Mouse (Mus musculus): ENCODE measurements around the gene Rpl35. TPM values are rescaled to one million over a fixed set of nuclear protein-coding genes. Genes with fewer than 3 reads are reported as not detected.

The Rpl35 gene
- polyA plus RNA-seq, 1 experiment from 2014 or later: 1,011 TPM

DNA sequence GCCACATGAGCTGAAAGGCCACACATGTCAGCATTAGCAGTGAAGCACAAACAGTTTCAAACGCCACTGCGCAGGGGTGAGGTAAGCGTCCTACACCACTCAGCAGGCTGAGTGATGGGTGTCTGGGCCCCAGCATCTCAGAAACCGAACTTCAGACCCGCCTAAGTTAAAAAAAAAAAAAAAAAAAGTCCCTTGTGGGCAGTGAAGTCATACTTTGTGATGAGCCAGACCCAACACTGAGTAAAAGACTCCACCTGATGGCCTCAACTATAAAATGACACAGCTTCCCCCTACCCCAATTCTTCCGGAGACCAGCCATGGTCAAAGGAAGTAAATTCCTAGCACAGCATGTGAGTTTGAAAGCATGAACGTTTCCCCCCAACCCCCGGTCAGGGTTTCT is 2.3 kb downstream of the Rpl35 start:
- Histone ChIP-seq H3K4me3 (ENCODE audit: low read depth, low read length) (peak overlapping the region; percentile 77), H3K27ac (ENCODE audit: low read depth, low read length) (no peak overlapping the region), H3K4me1 (replicated peaks; ENCODE audit: control insufficient read depth, insufficient read depth, low read length) (peaks cover 17% of the 10 kb centered on the region), H3K27me3 (ENCODE audit: control insufficient read depth, insufficient read depth, low read length) (no peaks in the 10 kb centered on the region), H3K9me3 (ENCODE audit: control insufficient read depth, low read length) (no peaks in the 10 kb centered on the region), H3K4me2 (ENCODE audit: low read depth, low read length, severe bottlenecking) (peak overlapping the region; percentile 75), H3K9ac (ENCODE audit: low read length) (no peak overlapping the region; the same call in 1 of the 2 replicates), H3K36me3 (ENCODE audit: control insufficient read depth, insufficient read depth, low read length) (peaks cover 21% of the 10 kb centered on the region)
- DNase-seq (ENCODE audit: low spot score) (no peak), ATAC-seq (replicated peaks; ENCODE audit: low FRiP score) (no peak)
- 57% methylated on average over 8 of the region's 8 CpGs for WGBS

DNA sequence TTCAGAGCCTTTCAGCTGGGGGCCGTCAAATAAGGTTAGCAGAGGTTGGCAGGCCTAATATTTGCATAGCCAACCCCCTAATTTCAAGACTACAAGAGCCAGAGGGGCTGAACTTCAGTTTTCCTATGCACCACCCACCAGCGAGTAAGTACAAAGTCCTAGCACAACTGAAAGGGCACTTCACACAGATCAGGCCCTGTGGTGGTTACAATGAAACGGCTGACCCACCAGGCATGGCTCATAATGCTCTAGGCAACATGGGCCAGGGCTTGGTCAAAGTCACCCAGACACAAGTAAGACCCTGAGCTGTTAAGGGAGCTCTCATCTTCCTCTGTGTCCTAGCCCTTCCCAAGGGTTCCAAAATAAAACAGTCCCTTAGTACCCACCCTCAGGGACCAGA is 3.6 kb downstream of the Rpl35 start:
- Histone ChIP-seq H3K27ac (ENCODE audit: low read depth, low read length) (no peak overlapping the region), H3K4me2 (ENCODE audit: low read depth, low read length, severe bottlenecking) (no peak overlapping the region), H3K9me3 (ENCODE audit: control insufficient read depth, low read length) (no peaks in the 10 kb centered on the region), H3K36me3 (ENCODE audit: control insufficient read depth, insufficient read depth, low read length) (peaks cover 21% of the 10 kb centered on the region), H3K4me1 (replicated peaks; ENCODE audit: control insufficient read depth, insufficient read depth, low read length) (peaks cover 13% of the 10 kb centered on the region), H3K9ac (ENCODE audit: low read length) (no peak overlapping the region), H3K27me3 (ENCODE audit: control insufficient read depth, insufficient read depth, low read length) (no peaks in the 10 kb centered on the region), H3K4me3 (ENCODE audit: low read depth, low read length) (no peak overlapping the region)
- 81% methylated on average over 3 of the region's 3 CpGs for WGBS
- no peak for ATAC-seq (replicated peaks; ENCODE audit: low FRiP score)
- no peak for DNase-seq (ENCODE audit: low spot score)

DNA sequence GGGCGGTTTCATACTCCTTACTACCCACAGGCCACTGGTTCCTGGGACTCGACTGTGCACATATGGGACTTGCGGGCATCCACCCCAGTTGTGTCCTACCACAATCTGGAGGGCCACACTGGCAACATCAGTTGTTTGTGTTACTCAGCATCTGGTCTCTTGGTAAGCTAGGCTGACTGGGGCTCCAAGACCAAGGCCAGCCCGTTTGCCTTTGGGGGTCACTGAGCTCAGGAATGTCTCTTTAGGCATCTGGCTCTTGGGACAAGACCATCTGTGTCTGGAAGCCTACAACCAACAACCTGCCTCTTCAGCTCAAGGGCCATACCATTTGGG is 4.9 kb downstream of the Rpl35 start:
- no peak overlapping the region for H3K27ac ChIP-seq (ENCODE audit: low read depth, low read length)
- no peak overlapping the region for H3K9ac ChIP-seq (ENCODE audit: low read length)
- peaks cover 13% of the 10 kb centered on the region for H3K4me1 ChIP-seq (replicated peaks; ENCODE audit: control insufficient read depth, insufficient read depth, low read length)
- H3K27me3 ChIP-seq (ENCODE audit: control insufficient read depth, insufficient read depth, low read length): no peaks in the 10 kb centered on the region
- H3K9me3 ChIP-seq (ENCODE audit: control insufficient read depth, low read length): no peaks in the 10 kb centered on the region
- H3K4me3 ChIP-seq (ENCODE audit: low read depth, low read length): no peak overlapping the region
- no peak for DNase-seq (ENCODE audit: low spot score)
- 79% methylated on average over 4 of the region's 4 CpGs for WGBS
- no peak for ATAC-seq (replicated peaks; ENCODE audit: low FRiP score)
- no peak overlapping the region for H3K4me2 ChIP-seq (ENCODE audit: low read depth, low read length, severe bottlenecking)
- H3K36me3 ChIP-seq (ENCODE audit: control insufficient read depth, insufficient read depth, low read length): peaks cover 21% of the 10 kb centered on the region

DNA sequence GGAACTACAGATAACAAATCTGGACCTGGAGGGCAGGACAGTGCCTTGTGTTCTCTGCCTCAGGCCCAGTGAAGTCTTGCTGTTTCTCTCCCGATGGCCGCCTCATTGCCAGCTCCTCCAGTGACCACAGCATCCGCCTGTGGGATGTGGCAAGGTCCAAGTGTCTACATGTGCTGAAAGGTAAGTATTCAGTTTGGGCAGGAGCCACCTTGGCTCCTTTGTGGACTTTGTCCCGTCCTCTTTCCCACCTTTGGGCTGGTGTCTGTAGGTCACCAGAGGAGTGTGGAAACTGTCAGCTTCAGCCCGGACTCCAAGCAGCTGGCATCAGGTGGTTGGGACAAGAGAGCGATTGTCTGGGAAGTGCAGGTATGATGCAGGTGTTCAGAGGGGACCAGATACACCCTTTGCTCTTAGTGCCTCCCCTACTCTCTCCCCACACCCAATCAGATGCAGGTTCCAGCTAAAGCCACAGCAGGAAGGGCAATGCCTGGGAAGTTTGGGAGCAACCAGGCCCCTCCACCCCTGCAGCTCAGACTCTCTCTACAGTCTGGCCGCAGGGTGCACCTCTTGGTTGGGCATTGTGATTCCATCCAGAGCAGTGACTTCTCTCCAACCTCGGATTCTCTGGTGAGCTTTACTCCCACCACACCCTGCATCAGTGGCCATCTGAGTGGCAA is 5.4 kb downstream of the Rpl35 start:
- H3K36me3 ChIP-seq (ENCODE audit: control insufficient read depth, insufficient read depth, low read length): peaks cover 21% of the 10 kb centered on the region
- 68% methylated on average over 8 of the region's 8 CpGs for WGBS
- H3K4me2 ChIP-seq (ENCODE audit: low read depth, low read length, severe bottlenecking): no peak overlapping the region
- ATAC-seq (replicated peaks; ENCODE audit: low FRiP score) (no peak), DNase-seq (ENCODE audit: low spot score) (no peak)
- peaks cover 13% of the 10 kb centered on the region for H3K4me1 ChIP-seq (replicated peaks; ENCODE audit: control insufficient read depth, insufficient read depth, low read length)
- no peak overlapping the region for H3K4me3 ChIP-seq (ENCODE audit: low read depth, low read length)
- no peaks in the 10 kb centered on the region for H3K9me3 ChIP-seq (ENCODE audit: control insufficient read depth, low read length)
- no peaks in the 10 kb centered on the region for H3K27me3 ChIP-seq (ENCODE audit: control insufficient read depth, insufficient read depth, low read length)
- no peak overlapping the region for H3K27ac ChIP-seq (ENCODE audit: low read depth, low read length)
- no peak overlapping the region for H3K9ac ChIP-seq (ENCODE audit: low read length)

DNA sequence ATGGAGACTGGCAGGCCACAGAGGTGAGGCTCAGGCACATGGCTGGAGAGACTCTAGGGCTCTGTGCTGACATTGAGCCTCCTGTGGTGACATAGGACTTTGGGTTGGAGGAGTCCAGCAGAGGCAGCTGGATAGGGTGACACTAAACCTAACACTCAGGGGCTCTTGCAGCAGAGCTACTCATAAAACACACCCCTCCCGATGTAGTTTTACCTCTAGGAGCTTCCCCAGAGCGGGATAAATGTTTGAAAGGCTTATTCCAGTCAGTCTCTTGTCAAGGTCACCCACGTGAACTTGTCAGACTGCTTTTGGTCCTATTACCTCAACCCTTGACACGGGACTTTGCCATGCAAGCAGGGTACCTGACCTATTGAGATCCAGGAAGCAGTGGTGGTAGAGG is 6.0 kb downstream of the Rpl35 start:
- Histone ChIP-seq H3K36me3 (ENCODE audit: control insufficient read depth, insufficient read depth, low read length) (peaks cover 21% of the 10 kb centered on the region), H3K27ac (ENCODE audit: low read depth, low read length) (no peak overlapping the region)
- 63% methylated on average over 4 of the region's 4 CpGs for WGBS

DNA sequence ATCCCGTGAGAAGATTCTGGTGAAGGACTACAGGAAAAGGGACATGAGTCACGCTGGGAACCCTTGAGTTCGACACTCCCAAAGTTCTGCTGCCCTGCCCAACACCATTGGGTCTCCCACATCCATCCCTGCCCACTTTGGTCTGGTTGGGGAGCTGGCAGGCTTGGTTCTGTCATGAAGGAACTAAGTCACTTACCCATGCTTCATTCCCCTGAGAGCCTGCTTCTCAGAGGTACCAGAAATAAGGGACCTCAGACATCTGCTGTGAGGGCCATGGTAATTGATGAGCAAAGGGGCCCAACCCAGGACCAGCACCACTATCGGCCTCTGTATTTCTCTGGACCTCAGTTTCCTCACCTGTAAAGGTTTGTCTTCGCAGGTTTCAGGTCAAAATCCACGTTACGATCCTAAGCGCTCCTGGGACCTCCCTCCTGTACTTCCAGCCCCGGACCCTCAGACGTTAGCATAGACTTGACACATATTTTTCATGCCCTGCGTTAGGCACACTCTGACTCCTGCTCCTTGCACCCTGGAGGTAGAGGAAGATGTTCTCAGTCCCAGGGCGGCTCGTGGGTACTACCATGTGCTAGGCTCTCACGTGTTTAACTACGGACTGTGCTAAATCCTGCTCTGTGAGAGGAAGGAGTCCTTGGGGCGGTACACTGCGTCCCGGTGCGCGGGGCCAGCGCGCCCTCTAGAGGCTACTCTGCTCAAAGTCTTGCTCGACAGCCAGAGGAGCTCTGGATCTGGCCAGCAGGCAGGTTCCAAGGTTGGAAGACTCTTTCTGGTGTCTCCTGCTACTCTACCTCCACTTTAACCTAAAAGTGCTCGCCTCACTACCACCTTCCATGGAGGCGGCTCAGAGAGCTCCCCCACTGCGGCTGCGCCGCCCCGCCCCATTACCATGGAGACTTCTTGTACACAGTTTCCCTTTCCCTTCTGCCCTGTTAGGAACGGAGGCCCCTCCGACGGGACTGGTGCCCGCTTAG is 7.7 kb downstream of the Rpl35 start, which contains the start of gene Wdr38:
Gene Wdr38, plus strand, starts transcription at position 91 of the 989 bp plus-strand sequence.
- H3K4me1 ChIP-seq (replicated peaks; ENCODE audit: control insufficient read depth, insufficient read depth, low read length): peaks cover 2% of the 10 kb centered on the region
- H3K4me2 ChIP-seq (ENCODE audit: low read depth, low read length, severe bottlenecking): peak within 1 kb of the TSS; percentile 38; the same call in 1 of the 2 replicates
- ATAC-seq (replicated peaks; ENCODE audit: low FRiP score) (peak; percentile 89), DNase-seq (ENCODE audit: low spot score) (peak; percentile 93)
- no peaks in the 10 kb centered on the region for H3K9me3 ChIP-seq (ENCODE audit: control insufficient read depth, low read length)
- peaks cover 12% of the 10 kb centered on the region; the same call in 1 of the 2 replicates for H3K36me3 ChIP-seq (ENCODE audit: control insufficient read depth, insufficient read depth, low read length)
- H3K27ac ChIP-seq (ENCODE audit: low read depth, low read length): no peak within 1 kb of the TSS
- H3K27me3 ChIP-seq (ENCODE audit: control insufficient read depth, insufficient read depth, low read length): no peaks in the 10 kb centered on the region
- H3K4me3 ChIP-seq (ENCODE audit: low read depth, low read length): peak within 1 kb of the TSS; percentile 6; the same call in 1 of the 2 replicates
- 16% methylated on average over 33 of the region's 33 CpGs for WGBS
- H3K9ac ChIP-seq (ENCODE audit: low read length): peak within 1 kb of the TSS; percentile 30

More for the DNA sequence above, 6.0 kb downstream of the Rpl35 start:
- ATAC-seq (replicated peaks; ENCODE audit: low FRiP score): no peak
- H3K9ac ChIP-seq (ENCODE audit: low read length): no peak overlapping the region
- H3K4me3 ChIP-seq (ENCODE audit: low read depth, low read length): no peak overlapping the region
- peaks cover 13% of the 10 kb centered on the region for H3K4me1 ChIP-seq (replicated peaks; ENCODE audit: control insufficient read depth, insufficient read depth, low read length)
- no peak overlapping the region for H3K4me2 ChIP-seq (ENCODE audit: low read depth, low read length, severe bottlenecking)
- DNase-seq (ENCODE audit: low spot score): no peak
- no peaks in the 10 kb centered on the region for H3K9me3 ChIP-seq (ENCODE audit: control insufficient read depth, low read length)
- no peaks in the 10 kb centered on the region for H3K27me3 ChIP-seq (ENCODE audit: control insufficient read depth, insufficient read depth, low read length)

DNA sequence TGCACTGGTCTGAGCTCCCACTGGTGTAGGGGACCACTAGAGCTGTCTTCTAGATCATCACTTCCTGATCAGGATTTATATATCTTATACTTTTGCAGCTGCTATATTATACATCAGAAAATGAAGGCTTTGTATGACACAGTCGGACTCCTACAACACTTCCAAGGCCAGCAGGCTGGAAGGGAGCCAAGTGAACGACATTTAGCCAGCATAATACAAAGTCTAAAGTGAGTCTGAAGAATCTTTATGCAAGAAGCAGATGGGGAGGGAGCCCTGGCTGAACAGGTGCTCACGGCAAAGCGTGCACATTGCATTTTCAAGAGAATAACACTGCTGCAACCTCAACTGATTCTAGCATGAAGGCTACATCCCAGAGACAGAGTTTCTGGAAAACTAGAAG is 13.0 kb downstream of the Rpl35 start:
- H3K9ac ChIP-seq (ENCODE audit: low read length): no peak overlapping the region
- no peaks in the 10 kb centered on the region for H3K9me3 ChIP-seq (ENCODE audit: control insufficient read depth, low read length)
- 70% methylated on average over 4 of the region's 4 CpGs for WGBS
- DNase-seq (ENCODE audit: low spot score): peak; percentile 11
- H3K4me1 ChIP-seq (replicated peaks; ENCODE audit: control insufficient read depth, insufficient read depth, low read length): no peaks in the 10 kb centered on the region
- H3K27ac ChIP-seq (ENCODE audit: low read depth, low read length): no peak overlapping the region
- no peak overlapping the region for H3K4me2 ChIP-seq (ENCODE audit: low read depth, low read length, severe bottlenecking)
- H3K4me3 ChIP-seq (ENCODE audit: low read depth, low read length): no peak overlapping the region
- no peaks in the 10 kb centered on the region for H3K27me3 ChIP-seq (ENCODE audit: control insufficient read depth, insufficient read depth, low read length)
- no peaks in the 10 kb centered on the region for H3K36me3 ChIP-seq (ENCODE audit: control insufficient read depth, insufficient read depth, low read length)
- ATAC-seq (replicated peaks; ENCODE audit: low FRiP score): no peak

DNA sequence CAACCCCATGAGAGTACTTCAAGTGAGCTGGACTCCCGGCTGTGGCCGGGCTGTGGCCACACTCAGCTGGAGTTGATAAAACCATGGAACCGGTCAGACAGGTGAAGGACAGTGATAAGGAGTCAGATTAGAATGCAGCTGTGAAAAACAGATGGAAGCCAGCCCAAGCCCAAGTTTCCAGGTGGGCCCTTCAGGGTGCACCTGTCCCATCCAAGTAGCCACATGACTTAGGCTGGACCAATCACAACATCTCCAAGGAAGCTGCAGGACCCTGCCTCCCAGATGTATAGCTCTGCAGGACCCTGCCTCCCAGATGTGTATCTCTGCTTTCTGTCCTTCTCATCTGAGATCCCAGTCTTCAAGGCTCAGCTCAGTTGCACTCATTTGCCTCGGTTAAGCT is 13.4 kb downstream of the Rpl35 start:
- Histone ChIP-seq H3K9ac (ENCODE audit: low read length) (no peak overlapping the region), H3K4me1 (replicated peaks; ENCODE audit: control insufficient read depth, insufficient read depth, low read length) (no peaks in the 10 kb centered on the region), H3K36me3 (ENCODE audit: control insufficient read depth, insufficient read depth, low read length) (no peaks in the 10 kb centered on the region), H3K4me2 (ENCODE audit: low read depth, low read length, severe bottlenecking) (no peak overlapping the region), H3K4me3 (ENCODE audit: low read depth, low read length) (no peak overlapping the region), H3K27ac (ENCODE audit: low read depth, low read length) (no peak overlapping the region), H3K27me3 (ENCODE audit: control insufficient read depth, insufficient read depth, low read length) (no peaks in the 10 kb centered on the region), H3K9me3 (ENCODE audit: control insufficient read depth, low read length) (no peaks in the 10 kb centered on the region)
- no peak for DNase-seq (ENCODE audit: low spot score)
- no peak for ATAC-seq (replicated peaks; ENCODE audit: low FRiP score)
- 79% methylated on average over 4 of the region's 4 CpGs for WGBS

All from forebrain, embryonic 11.5 days (tissue).